Mouse (Mus musculus) bone marrow, adult 2 months (tissue): Measurements from ENCODE around the gene Dnah14.

Source experiments
- CTCF ChIP-seq: fragments of 200-500 bp; IDR thresholded peaks from 2 replicates; pipeline ENCODE4 v1.5.1; 2011; ENCODE audit warnings: low read length, control low read depth; ENCODE audit not compliant: control insufficient read depth, insufficient read depth
- POLR2A ChIP-seq: fragments of 200-500 bp; IDR thresholded peaks from 2 replicates; pipeline ENCODE4 v1.6.1; 2011; ENCODE audit warnings: low read depth, mild to moderate bottlenecking, control low read depth, low read length, borderline replicate concordance; ENCODE audit not compliant: control insufficient read depth

DNA sequence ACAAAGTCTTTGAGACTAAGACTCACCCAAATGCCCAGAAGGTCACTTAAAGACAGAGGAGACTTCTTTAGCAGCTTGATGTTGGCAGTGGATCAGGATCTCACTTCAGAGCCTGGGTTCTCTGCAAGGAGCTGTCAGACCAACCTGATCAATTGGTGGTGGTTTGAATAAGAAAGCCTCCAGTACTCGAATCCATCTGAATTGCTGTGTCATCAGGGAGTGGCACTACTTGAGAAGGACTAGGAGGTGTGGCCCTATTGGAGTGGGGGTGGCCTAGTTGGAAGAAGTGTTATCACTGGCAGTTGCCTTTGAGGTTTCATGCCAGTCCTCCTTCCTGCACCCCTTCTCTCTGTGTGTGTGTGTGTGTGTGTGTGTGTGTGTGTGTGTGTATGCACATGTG, 200.2 kb downstream of the Dnah14 start:
- TF ChIP-seq POLR2A (no peak), CTCF (no peak)
